Mouse (Mus musculus) liver, embryonic 16.5 days (tissue): ENCODE measurements around the gene Babam2. TPM values are rescaled to one million over a fixed set of nuclear protein-coding genes. Genes with fewer than 3 reads are reported as not detected.

Source experiments
- ATAC-seq: fragments of 200-750 bp; cut with Nextera tagmentation; 2 replicates; pipeline ENCODE4 v1.8.0; 2017; ENCODE audit warnings: low read depth, mild to moderate bottlenecking, moderate number of reproducible peaks, moderate library complexity
- H3K27ac ChIP-seq: fragments of 300-500 bp; sonication (generic); 2 replicates; pipeline ENCODE4 v1.5.1; 2014; ENCODE audit warnings: mild to moderate bottlenecking, low read length
- H3K27me3 ChIP-seq: fragments of 300-500 bp; sonication (generic); 2 replicates; pipeline ENCODE4 v1.6.1; 2014; ENCODE audit warnings: low read depth, low read length, mixed read lengths; ENCODE audit not compliant: control insufficient read depth, insufficient read depth
- H3K36me3 ChIP-seq: fragments of 300-500 bp; sonication (generic); 2 replicates; pipeline ENCODE4 v1.6.1; 2014; ENCODE audit warnings: mild to moderate bottlenecking; ENCODE audit not compliant: control insufficient read depth, insufficient read depth
- H3K4me1 ChIP-seq: fragments of 300-500 bp; sonication (generic); 2 replicates; pipeline ENCODE4 v1.6.1; 2014; ENCODE audit warnings: low read depth, low read length, mixed read lengths; ENCODE audit not compliant: control insufficient read depth
- H3K4me2 ChIP-seq: fragments of 300-500 bp; sonication (generic); 2 replicates; pipeline ENCODE4 v1.6.1; 2014; ENCODE audit warnings: low read depth, low read length, mixed read lengths
- H3K4me3 ChIP-seq: fragments of 300-500 bp; sonication (generic); 2 replicates; pipeline ENCODE4 v1.5.1; 2014; ENCODE audit warnings: low read depth, mild to moderate bottlenecking, low read length
- H3K9ac ChIP-seq: fragments of 300-500 bp; sonication (generic); 2 replicates; pipeline ENCODE4 v1.6.1; 2014; ENCODE audit warnings: low read depth, low read length
- H3K9me3 ChIP-seq: fragments of 300-500 bp; sonication (generic); replicated peaks from 2 replicates; pipeline ENCODE4 v1.6.1; 2016; ENCODE audit warnings: low read length; ENCODE audit not compliant: control insufficient read depth
- WGBS: fragments of 180-500 bp; shearing (Covaris S2); extraction: QIAGEN DNeasy Blood & Tissue Kit; methylation state at CpG from one replicate; pipeline ENCODE4 v1.1.7; 2014; ENCODE audit not compliant: insufficient replicate concordance; 5-methylcytosine and 5-hydroxymethylcytosine counted together
- polyA plus RNA-seq: library from polyadenylated mRNA; unstranded; fragments of >200 nt; fragmentation: Nextera tagmentation; extraction: Ambion mirVana; gene quantifications from 2 replicates; pipeline ENCODE4 v1.2.1, GENCODE M21; 2015

Gene Babam2
- polyA plus RNA-seq, 1 experiment from 2014 or later = 32.4 TPM

GRCm38 (mm10) chr5:32069096-32069495, 371.6 kb downstream of the Babam2 start:
- ATAC-seq = no peak
- Histone ChIP-seq H3K27ac (no peak overlapping the region), H3K9ac (no peak overlapping the region), H3K4me1 (no peaks in the 10 kb centered on the region), H3K4me3 (no peak overlapping the region), H3K27me3 (no peaks in the 10 kb centered on the region), H3K36me3 (no peaks in the 10 kb centered on the region), H3K4me2 (no peak overlapping the region), H3K9me3 (no peaks in the 10 kb centered on the region)
- 72% methylated on average over 4 of the region's 4 CpGs for WGBS

- Histone ChIP-seq H3K27me3 (no peaks in the 10 kb centered on the region), H3K4me2 (no peak overlapping the region), H3K4me1 (no peaks in the 10 kb centered on the region), H3K27ac (no peak overlapping the region), H3K9ac (no peak overlapping the region), H3K4me3 (no peak overlapping the region), H3K36me3 (no peaks in the 10 kb centered on the region), H3K9me3 (no peaks in the 10 kb centered on the region)
- WGBS = 50% methylated on average over 10 of the region's 10 CpGs
- no peak for ATAC-seq
Observed at GRCm38 (mm10) chr5:32069566-32070169, 372.2 kb downstream of the Babam2 start.

- Histone ChIP-seq H3K4me1 (no peaks in the 10 kb centered on the region), H3K36me3 (no peaks in the 10 kb centered on the region), H3K9me3 (no peaks in the 10 kb centered on the region), H3K9ac (no peak overlapping the region), H3K27me3 (no peaks in the 10 kb centered on the region), H3K4me3 (no peak overlapping the region), H3K27ac (no peak overlapping the region), H3K4me2 (no peak overlapping the region)
- ATAC-seq = no peak
- WGBS = 76% methylated on average over 3 of the region's 3 CpGs
Observed at GRCm38 (mm10) chr5:32070781-32071180, 373.3 kb downstream of the Babam2 start.

GRCm38 (mm10) chr5:32071314-32071713, 373.8 kb downstream of the Babam2 start:
- Histone ChIP-seq H3K4me2 (no peak overlapping the region), H3K9ac (no peak overlapping the region), H3K4me1 (no peaks in the 10 kb centered on the region), H3K27ac (no peak overlapping the region), H3K9me3 (no peaks in the 10 kb centered on the region), H3K4me3 (no peak overlapping the region), H3K27me3 (no peaks in the 10 kb centered on the region), H3K36me3 (no peaks in the 10 kb centered on the region)
- 78% methylated on average over 4 of the region's 4 CpGs for WGBS
- ATAC-seq = no peak

GRCm38 (mm10) chr5:32071824-32072223, 374.3 kb downstream of the Babam2 start:
- Histone ChIP-seq H3K36me3 (no peaks in the 10 kb centered on the region), H3K9me3 (no peaks in the 10 kb centered on the region), H3K4me3 (no peak overlapping the region), H3K4me1 (no peaks in the 10 kb centered on the region), H3K4me2 (no peak overlapping the region), H3K9ac (no peak overlapping the region), H3K27me3 (no peaks in the 10 kb centered on the region), H3K27ac (no peak overlapping the region)
- 80% methylated on average over 5 of the region's 5 CpGs for WGBS
- ATAC-seq = no peak

GRCm38 (mm10) chr5:32072877-32073276, 375.4 kb downstream of the Babam2 start:
- WGBS = 90% methylated on average over 3 of the region's 3 CpGs
- Histone ChIP-seq H3K4me1 (no peaks in the 10 kb centered on the region), H3K4me3 (no peak overlapping the region), H3K9ac (no peak overlapping the region), H3K4me2 (no peak overlapping the region), H3K9me3 (no peaks in the 10 kb centered on the region), H3K36me3 (no peaks in the 10 kb centered on the region), H3K27ac (no peak overlapping the region), H3K27me3 (no peaks in the 10 kb centered on the region)
- no peak for ATAC-seq

GRCm38 (mm10) chr5:32074053-32074452, 376.6 kb downstream of the Babam2 start:
- no peak for ATAC-seq
- 47% methylated on average over 3 of the region's 3 CpGs for WGBS
- Histone ChIP-seq H3K9ac (no peak overlapping the region), H3K36me3 (no peaks in the 10 kb centered on the region), H3K27ac (no peak overlapping the region), H3K27me3 (no peaks in the 10 kb centered on the region), H3K4me1 (no peaks in the 10 kb centered on the region), H3K4me3 (no peak overlapping the region), H3K4me2 (no peak overlapping the region), H3K9me3 (no peaks in the 10 kb centered on the region)

- Histone ChIP-seq H3K4me1 (no peaks in the 10 kb centered on the region), H3K9ac (no peak overlapping the region), H3K36me3 (no peaks in the 10 kb centered on the region), H3K4me2 (no peak overlapping the region), H3K9me3 (no peaks in the 10 kb centered on the region), H3K27me3 (no peaks in the 10 kb centered on the region), H3K4me3 (no peak overlapping the region), H3K27ac (no peak overlapping the region)
- ATAC-seq = no peak
- 25% methylated on average over 3 of the region's 3 CpGs for WGBS
Observed at GRCm38 (mm10) chr5:32077139-32077538, 379.7 kb downstream of the Babam2 start.

GRCm38 (mm10) chr5:32078986-32079385, 381.5 kb downstream of the Babam2 start:
- no peak for ATAC-seq
- 57% methylated on average over 4 of the region's 4 CpGs for WGBS
- H3K4me2 ChIP-seq = no peak overlapping the region

More at GRCm38 (mm10) chr5:32078986-32079385, 381.5 kb downstream of the Babam2 start:
- Histone ChIP-seq H3K4me3 (no peak overlapping the region), H3K9ac (no peak overlapping the region), H3K27ac (no peak overlapping the region), H3K27me3 (no peaks in the 10 kb centered on the region), H3K9me3 (no peaks in the 10 kb centered on the region), H3K4me1 (no peaks in the 10 kb centered on the region), H3K36me3 (no peaks in the 10 kb centered on the region)
